Mouse (Mus musculus): ENCODE results near the gene Gm17657. TPM values are rescaled to one million over a fixed set of nuclear protein-coding genes. Genes with fewer than 3 reads are reported as not detected.

Gm17657 gene
- polyA plus RNA-seq, 1 experiment from 2014 or later: not detected

GRCm38 (mm10) chr17:29556893-29557292, 7.5 kb upstream of the Gm17657 start:
- no peak overlapping the region; a peak in 1 of 4 replicates for H3K27ac ChIP-seq (replicated peaks in 1 of 2; ENCODE audit: control insufficient read depth in 1 of 2, insufficient read depth in 1 of 2, low read depth in 2 of 2, low read length in 2 of 2)
- H3K4me2 ChIP-seq (ENCODE audit: low read length): no peak overlapping the region
- peaks cover 6 to 8% of the 10 kb centered on the region in 2 experiments for H3K4me1 ChIP-seq (ENCODE audit: control insufficient read depth in 2 of 2, insufficient read depth in 2 of 2, low read length in 2 of 2)
- no peak for ATAC-seq (ENCODE audit: insufficient number of reproducible peaks, insufficient read depth, low FRiP score, low read depth)
- WGBS: 64% methylated on average over 7 of the region's 7 CpGs
- no peak overlapping the region for H3K9ac ChIP-seq (ENCODE audit: low read length)
- no peaks in the 10 kb centered on the region for H3K9me3 ChIP-seq (ENCODE audit: control insufficient read depth, low read length)
- H3K4me3 ChIP-seq (ENCODE audit: control insufficient read depth in 1 of 2, insufficient read depth in 1 of 2, low read depth in 1 of 2, low read length in 2 of 2): no peak overlapping the region
- H3K36me3 ChIP-seq (ENCODE audit: control insufficient read depth, insufficient read depth, low read length): no peaks in the 10 kb centered on the region
- H3K27me3 ChIP-seq (ENCODE audit: control insufficient read depth, insufficient read depth, low read length): no peaks in the 10 kb centered on the region

GRCm38 (mm10) chr17:29556456-29556855, 7.0 kb upstream of the Gm17657 start:
- 63% methylated on average over 10 of the region's 10 CpGs for WGBS
- H3K36me3 ChIP-seq (ENCODE audit: control insufficient read depth, insufficient read depth, low read length): no peaks in the 10 kb centered on the region
- no peak for ATAC-seq (ENCODE audit: insufficient number of reproducible peaks, insufficient read depth, low FRiP score, low read depth)
- no peak overlapping the region for H3K4me2 ChIP-seq (ENCODE audit: low read length)
- H3K4me3 ChIP-seq (ENCODE audit: control insufficient read depth in 1 of 2, insufficient read depth in 1 of 2, low read depth in 1 of 2, low read length in 2 of 2): no peak overlapping the region
- H3K27me3 ChIP-seq (ENCODE audit: control insufficient read depth, insufficient read depth, low read length): no peaks in the 10 kb centered on the region
- H3K9ac ChIP-seq (ENCODE audit: low read length): no peak overlapping the region
- H3K27ac ChIP-seq (replicated peaks in 1 of 2; ENCODE audit: control insufficient read depth in 1 of 2, insufficient read depth in 1 of 2, low read depth in 2 of 2, low read length in 2 of 2): peak overlapping the region in 1 of 2 experiments; percentile 20; a peak in 2 of 4 replicates
- H3K9me3 ChIP-seq (ENCODE audit: control insufficient read depth, low read length): no peaks in the 10 kb centered on the region
- H3K4me1 ChIP-seq (ENCODE audit: control insufficient read depth in 2 of 2, insufficient read depth in 2 of 2, low read length in 2 of 2): peaks cover 6 to 11% of the 10 kb centered on the region in 2 experiments

GRCm38 (mm10) chr17:29554176-29554575, 4.7 kb upstream of the Gm17657 start:
- ATAC-seq (ENCODE audit: insufficient number of reproducible peaks, insufficient read depth, low FRiP score, low read depth): no peak
- Histone ChIP-seq H3K9me3 (ENCODE audit: control insufficient read depth, low read length) (no peaks in the 10 kb centered on the region), H3K27me3 (ENCODE audit: control insufficient read depth, insufficient read depth, low read length) (no peaks in the 10 kb centered on the region), H3K4me3 (ENCODE audit: control insufficient read depth in 1 of 2, insufficient read depth in 1 of 2, low read depth in 1 of 2, low read length in 2 of 2) (no peak overlapping the region), H3K9ac (ENCODE audit: low read length) (no peak overlapping the region), H3K4me1 (ENCODE audit: control insufficient read depth in 2 of 2, insufficient read depth in 2 of 2, low read length in 2 of 2) (peaks cover 15 to 25% of the 10 kb centered on the region in 2 experiments), H3K4me2 (ENCODE audit: low read length) (no peak overlapping the region), H3K27ac (replicated peaks in 1 of 2; ENCODE audit: control insufficient read depth in 1 of 2, insufficient read depth in 1 of 2, low read depth in 2 of 2, low read length in 2 of 2) (no peak overlapping the region), H3K36me3 (ENCODE audit: control insufficient read depth, insufficient read depth, low read length) (no peaks in the 10 kb centered on the region)

GRCm38 (mm10) chr17:29552162-29552732, 2.8 kb upstream of the Gm17657 start, which contains the start of gene Tmem217:
Tmem217 (minus strand) TSS chr17:29552385.
- H3K4me1 ChIP-seq (ENCODE audit: control insufficient read depth in 2 of 2, insufficient read depth in 2 of 2, low read length in 2 of 2): peaks cover 15 to 25% of the 10 kb centered on the region in 2 experiments
- H3K9ac ChIP-seq (ENCODE audit: low read length): 0 out of 2 replicates have a peak within 1 kb of the TSS, but pooled peaks have one; percentile 13
- H3K27ac ChIP-seq (replicated peaks in 1 of 2; ENCODE audit: control insufficient read depth in 1 of 2, insufficient read depth in 1 of 2, low read depth in 2 of 2, low read length in 2 of 2): peak within 1 kb of the TSS; percentile 10 to 29; a peak in 2 of 4 replicates
- no peaks in the 10 kb centered on the region for H3K9me3 ChIP-seq (ENCODE audit: control insufficient read depth, low read length)
- H3K4me2 ChIP-seq (ENCODE audit: low read length): peak within 1 kb of the TSS; percentile 87
- no peaks in the 10 kb centered on the region for H3K36me3 ChIP-seq (ENCODE audit: control insufficient read depth, insufficient read depth, low read length)
- ATAC-seq (ENCODE audit: insufficient number of reproducible peaks, insufficient read depth, low FRiP score, low read depth): no peak
- no peaks in the 10 kb centered on the region for H3K27me3 ChIP-seq (ENCODE audit: control insufficient read depth, insufficient read depth, low read length)
- 88% methylated on average over 5 of the region's 5 CpGs for WGBS
- peak within 1 kb of the TSS in 1 of 2 experiments; percentile 79; a peak in 1 of 4 replicates for H3K4me3 ChIP-seq (ENCODE audit: control insufficient read depth in 1 of 2, insufficient read depth in 1 of 2, low read depth in 1 of 2, low read length in 2 of 2)

GRCm38 (mm10) chr17:29551019-29551418, 1.6 kb upstream of the Gm17657 start:
- no peak for ATAC-seq (ENCODE audit: insufficient number of reproducible peaks, insufficient read depth, low FRiP score, low read depth)
- Histone ChIP-seq H3K36me3 (ENCODE audit: control insufficient read depth, insufficient read depth, low read length) (no peaks in the 10 kb centered on the region), H3K4me1 (ENCODE audit: control insufficient read depth in 2 of 2, insufficient read depth in 2 of 2, low read length in 2 of 2) (peaks cover 9 to 18% of the 10 kb centered on the region in 2 experiments), H3K4me2 (ENCODE audit: low read length) (peak overlapping the region; percentile 87), H3K9me3 (ENCODE audit: control insufficient read depth, low read length) (no peaks in the 10 kb centered on the region), H3K27ac (replicated peaks in 1 of 2; ENCODE audit: control insufficient read depth in 1 of 2, insufficient read depth in 1 of 2, low read depth in 2 of 2, low read length in 2 of 2) (peak overlapping the region; percentile 10 to 29; a peak in 2 of 4 replicates), H3K4me3 (ENCODE audit: control insufficient read depth in 1 of 2, insufficient read depth in 1 of 2, low read depth in 1 of 2, low read length in 2 of 2) (peak overlapping the region in 1 of 2 experiments; percentile 79; a peak in 1 of 4 replicates), H3K9ac (ENCODE audit: low read length) (peak overlapping the region; percentile 13; the same call in 1 of the 2 replicates), H3K27me3 (ENCODE audit: control insufficient read depth, insufficient read depth, low read length) (no peaks in the 10 kb centered on the region)
- 32% methylated on average over 6 of the region's 6 CpGs for WGBS

GRCm38 (mm10) chr17:29548994-29549393, 444 bp downstream of the Gm17657 start:
- Histone ChIP-seq H3K27me3 (ENCODE audit: control insufficient read depth, insufficient read depth, low read length) (no peaks in the 10 kb centered on the region), H3K4me2 (ENCODE audit: low read length) (peak overlapping the region; percentile 87), H3K27ac (replicated peaks in 1 of 2; ENCODE audit: control insufficient read depth in 1 of 2, insufficient read depth in 1 of 2, low read depth in 2 of 2, low read length in 2 of 2) (no peak overlapping the region), H3K9ac (ENCODE audit: low read length) (no peak overlapping the region), H3K9me3 (ENCODE audit: control insufficient read depth, low read length) (no peaks in the 10 kb centered on the region), H3K4me3 (ENCODE audit: control insufficient read depth in 1 of 2, insufficient read depth in 1 of 2, low read depth in 1 of 2, low read length in 2 of 2) (peak overlapping the region in 1 of 2 experiments; percentile 79; a peak in 2 of 4 replicates), H3K4me1 (ENCODE audit: control insufficient read depth in 2 of 2, insufficient read depth in 2 of 2, low read length in 2 of 2) (peaks cover 9 to 17% of the 10 kb centered on the region in 2 experiments), H3K36me3 (ENCODE audit: control insufficient read depth, insufficient read depth, low read length) (no peaks in the 10 kb centered on the region)
- no peak for ATAC-seq (ENCODE audit: insufficient number of reproducible peaks, insufficient read depth, low FRiP score, low read depth)
- 52% methylated on average over 8 of the region's 8 CpGs for WGBS

- Histone ChIP-seq H3K4me2 (ENCODE audit: low read length) (no peak overlapping the region), H3K4me1 (ENCODE audit: control insufficient read depth in 2 of 2, insufficient read depth in 2 of 2, low read length in 2 of 2) (peaks cover 9 to 17% of the 10 kb centered on the region in 2 experiments), H3K36me3 (ENCODE audit: control insufficient read depth, insufficient read depth, low read length) (no peaks in the 10 kb centered on the region), H3K27me3 (ENCODE audit: control insufficient read depth, insufficient read depth, low read length) (no peaks in the 10 kb centered on the region), H3K9me3 (ENCODE audit: control insufficient read depth, low read length) (no peaks in the 10 kb centered on the region), H3K4me3 (ENCODE audit: control insufficient read depth in 1 of 2, insufficient read depth in 1 of 2, low read depth in 1 of 2, low read length in 2 of 2) (no peak overlapping the region), H3K9ac (ENCODE audit: low read length) (no peak overlapping the region), H3K27ac (replicated peaks in 1 of 2; ENCODE audit: control insufficient read depth in 1 of 2, insufficient read depth in 1 of 2, low read depth in 2 of 2, low read length in 2 of 2) (no peak overlapping the region)
- ATAC-seq (ENCODE audit: insufficient number of reproducible peaks, insufficient read depth, low FRiP score, low read depth): no peak
- WGBS: 53% methylated on average over 3 of the region's 3 CpGs
Observed at GRCm38 (mm10) chr17:29548494-29548893, 944 bp downstream of the Gm17657 start.
